Mouse (Mus musculus) lung, adult 18-20 months (tissue): ENCODE results near the gene Arl1.
"Not testable (repeated sequence)": the region's sequence is repeated elsewhere in the genome, so short reads cannot be mapped to it uniquely, and the experiment has no call there.

Source experiments
- DNase-seq, 2 experiments: peaks; one replicate each; pipeline ENCODE4 v3.0.0; 2022; ENCODE audit warnings: mixed read lengths in 2 of 2

Gene Arl1

GRCm38 (mm10) chr10:88765431-88766142 lies 34.9 kb downstream of the Arl1 start:
- no peak for DNase-seq

- no peak for DNase-seq
Observed at GRCm38 (mm10) chr10:88768961-88769360, 38.3 kb downstream of the Arl1 start.

DNA sequence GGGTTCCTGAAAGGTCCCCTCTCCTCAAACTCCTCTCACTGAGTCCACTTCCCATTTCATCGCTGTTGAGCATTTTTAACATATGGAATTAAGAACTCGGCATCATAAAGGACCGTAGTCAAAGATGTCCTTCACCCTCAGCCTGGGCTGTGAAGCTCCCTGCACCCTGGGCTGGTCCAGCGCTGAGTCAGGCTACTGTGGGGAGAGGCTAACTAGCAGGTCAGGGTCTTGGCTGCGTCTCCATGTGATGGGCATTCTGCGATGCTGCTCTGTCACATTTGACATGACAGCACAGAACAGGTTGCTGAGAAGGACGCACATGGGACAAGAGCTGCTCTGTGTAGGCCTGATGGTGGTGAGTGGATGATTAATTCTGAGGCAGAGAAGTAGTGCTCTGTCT lies 39.0 kb downstream of the Arl1 start:
- no peak for DNase-seq

DNA sequence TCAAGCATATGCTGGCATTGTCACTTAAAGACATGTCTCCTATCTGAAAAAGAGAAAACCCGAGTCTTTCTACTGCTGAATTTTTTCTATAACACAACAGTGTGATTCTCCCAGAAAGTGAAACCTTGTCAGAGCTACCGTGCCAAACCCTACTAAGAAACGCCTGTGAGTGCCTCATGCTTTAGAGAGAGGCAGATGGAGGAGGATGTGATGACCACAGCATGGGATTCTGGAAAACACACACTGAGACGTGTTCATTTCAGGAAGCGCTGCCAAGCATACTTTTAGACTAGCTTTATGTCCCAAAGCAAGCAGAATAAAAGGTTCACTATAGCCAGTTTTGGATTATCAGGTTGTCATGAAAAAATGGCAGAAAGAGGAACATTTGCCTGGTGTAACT lies 42.3 kb downstream of the Arl1 start:
- not testable (repeated sequence) for DNase-seq

DNA sequence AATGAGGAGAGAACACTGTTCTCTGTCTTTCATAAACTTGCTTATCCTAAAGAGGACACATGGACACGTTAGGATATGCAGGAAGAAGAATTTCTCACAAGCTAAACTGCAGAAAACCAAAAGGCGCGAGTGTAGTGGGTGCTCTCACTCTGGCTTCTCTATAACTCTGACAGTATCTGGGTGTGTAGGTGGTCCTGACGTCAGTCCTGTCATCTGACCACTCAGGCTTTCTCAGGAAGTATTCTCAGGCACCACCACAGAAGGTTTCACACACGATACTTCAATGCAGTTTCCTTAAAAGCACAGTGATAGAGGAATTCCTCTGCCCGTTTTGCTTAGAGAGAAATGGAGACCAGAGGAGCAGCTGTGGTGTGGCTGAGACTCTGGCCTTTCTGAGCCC lies 45.5 kb downstream of the Arl1 start:
- DNase-seq, result no peak

DNA sequence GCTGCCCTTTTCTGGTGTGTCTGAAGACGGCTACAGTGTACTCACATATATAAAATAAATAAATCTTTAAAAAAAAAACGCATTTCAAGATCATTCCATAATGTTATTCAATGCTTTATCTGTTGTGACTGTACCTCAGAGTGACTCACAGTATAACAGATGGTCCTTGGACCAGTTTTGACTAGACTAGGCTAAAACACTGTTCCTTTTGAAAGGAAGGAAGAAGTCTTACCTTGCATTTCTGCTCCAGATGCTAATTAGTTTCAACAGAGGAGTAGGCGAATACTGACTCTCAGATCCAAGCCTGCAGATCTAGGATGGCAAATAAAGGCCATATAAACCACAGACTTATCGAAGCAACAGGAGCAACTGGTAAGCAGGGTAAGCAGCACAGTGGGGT lies 50.1 kb downstream of the Arl1 start:
- DNase-seq, result no peak

DNA sequence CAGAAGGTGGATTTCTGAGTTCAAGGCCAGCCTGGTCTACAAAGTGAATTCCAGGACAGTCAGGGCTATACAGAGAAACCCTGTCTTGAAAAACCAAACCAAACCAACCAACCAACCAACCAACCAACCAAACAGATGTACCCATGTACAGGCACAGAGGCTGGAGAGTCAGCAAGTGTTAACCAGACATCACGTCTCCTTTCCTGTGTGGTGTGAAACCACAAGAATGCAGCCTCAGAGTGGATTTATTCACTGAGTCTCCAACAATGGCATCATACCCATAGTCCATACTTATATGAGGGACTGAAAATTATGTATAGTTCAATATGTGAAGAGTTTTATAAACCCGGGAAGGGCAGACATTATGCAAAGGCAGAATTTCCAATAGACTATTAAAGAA lies 52.5 kb downstream of the Arl1 start:
- not testable (repeated sequence) for DNase-seq

GRCm38 (mm10) chr10:88783941-88784340 lies 53.3 kb downstream of the Arl1 start:
- DNase-seq, result no peak

- no peak for DNase-seq
Observed at GRCm38 (mm10) chr10:88784513-88784931, 53.9 kb downstream of the Arl1 start.

DNA sequence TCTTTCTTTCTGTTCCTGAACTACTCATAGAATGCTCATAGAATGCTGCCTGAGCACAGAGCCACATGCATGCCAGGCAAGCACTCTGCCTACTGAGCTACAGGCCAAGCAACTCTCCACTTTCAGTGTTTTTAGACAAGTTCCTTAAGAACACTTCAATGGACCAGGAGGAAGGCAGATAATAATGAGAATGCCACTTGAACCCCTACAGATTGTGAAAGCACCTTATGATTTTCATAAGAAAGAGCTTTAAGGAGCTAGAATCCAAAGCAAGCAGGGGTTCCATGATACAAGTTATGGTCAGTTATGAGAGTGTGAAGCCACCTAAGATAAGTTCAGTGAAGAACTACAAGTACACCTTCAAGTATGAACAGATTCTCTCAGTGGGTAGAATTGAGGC lies 63.0 kb downstream of the Arl1 start:
- peak in 1 of 2 experiments; percentile 44 for DNase-seq
